Mouse (Mus musculus) lung, postnatal 0 days (tissue): Measurements from ENCODE around the gene Hnrnpa3. TPM values are rescaled to one million over a fixed set of nuclear protein-coding genes. Genes with fewer than 3 reads are reported as not detected.

Experiments
- ATAC-seq: fragments of 200-750 bp; cut with Nextera tagmentation; 2 replicates; pipeline ENCODE4 v1.8.0; 2017; ENCODE audit warnings: moderate library complexity
- DNase-seq: peaks from one replicate; pipeline ENCODE4 v3.0.0-alpha.2; 2016; ENCODE audit warnings: low spot score
- H3K27ac ChIP-seq: fragments of 300-500 bp; sonication (generic); 2 replicates; pipeline ENCODE4 v1.5.1; 2014; ENCODE audit warnings: antibody characterized with exemption, mild to moderate bottlenecking, low read length, mixed read lengths
- H3K27me3 ChIP-seq: fragments of 300-500 bp; sonication (generic); replicated peaks from 2 replicates; pipeline ENCODE4 v1.6.1; 2014; ENCODE audit warnings: low read length, mixed read lengths; ENCODE audit not compliant: insufficient read depth
- H3K36me3 ChIP-seq: fragments of 300-500 bp; sonication (generic); 2 replicates; pipeline ENCODE4 v1.6.1; 2014; ENCODE audit warnings: low read length, mixed read lengths; ENCODE audit not compliant: insufficient read depth
- H3K4me1 ChIP-seq: fragments of 300-500 bp; sonication (generic); 2 replicates; pipeline ENCODE4 v1.6.1; 2014; ENCODE audit warnings: antibody characterized with exemption, low read depth, low read length, mixed read lengths; ENCODE audit not compliant: insufficient read depth
- H3K4me2 ChIP-seq: fragments of 300-500 bp; sonication (generic); replicated peaks from 2 replicates; pipeline ENCODE4 v1.6.1; 2014; ENCODE audit warnings: low read depth, mild to moderate bottlenecking, low read length, moderate library complexity, mixed read lengths
- H3K4me3 ChIP-seq: fragments of 300-500 bp; sonication (generic); 2 replicates; pipeline ENCODE4 v1.5.1; 2014; ENCODE audit warnings: low read depth, low read length
- H3K9ac ChIP-seq: fragments of 300-500 bp; sonication (generic); replicated peaks from 2 replicates; pipeline ENCODE4 v1.6.1; 2014; ENCODE audit warnings: low read depth, mild to moderate bottlenecking
- H3K9me3 ChIP-seq: fragments of 300-500 bp; sonication (generic); 2 replicates; pipeline ENCODE4 v1.6.1; 2016; ENCODE audit warnings: low read length, mixed read lengths
- CTCF ChIP-seq: IDR thresholded peaks from 2 replicates; pipeline ENCODE4 v1.5.1; 2016; ENCODE audit warnings: antibody characterized with exemption, mild to moderate bottlenecking
- EP300 ChIP-seq: IDR thresholded peaks from 2 replicates; pipeline ENCODE4 v1.6.1; 2016; ENCODE audit warnings: antibody characterized with exemption, mild to moderate bottlenecking, control low read depth
- whole genome bisulfite sequencing: fragments of 180-500 bp; shearing (Covaris S2); extraction: QIAGEN DNeasy Blood & Tissue Kit; methylation state at CpG from one replicate; pipeline ENCODE4 v1.1.7; 2014; 5-methylcytosine and 5-hydroxymethylcytosine counted together
- microRNA-seq: library from miRNA; unstranded; fragments of <30 nt; microRNA quantifications from one replicate; pipeline ENCODE4, GENCODE M21; 2016
- polyA plus RNA-seq: library from polyadenylated mRNA; unstranded; fragments of >200 nt; fragmentation: Nextera tagmentation; extraction: Ambion mirVana; gene quantifications from 2 replicates; pipeline ENCODE4 v1.2.1, GENCODE M21; 2015

Hnrnpa3 gene
- polyA plus RNA-seq, 1 experiment from 2014 or later, result 114 TPM

- 0 out of 2 replicates have a peak, but pooled peaks cover 4% of the 10 kb centered on the region for H3K9me3 ChIP-seq
- no peak overlapping the region for H3K4me2 ChIP-seq
- WGBS, result 31% methylated on average over 5 of the region's 5 CpGs
- no peaks in the 10 kb centered on the region for H3K36me3 ChIP-seq
- H3K9ac ChIP-seq, result no peak overlapping the region
- no peaks in the 10 kb centered on the region for H3K27me3 ChIP-seq
- no peak for ATAC-seq
- peak overlapping the region; percentile 33; the same call in 1 of the 2 replicates for H3K27ac ChIP-seq
- DNase-seq, result no peak
- TF ChIP-seq EP300 (no peak), CTCF (no peak)
- no peak overlapping the region for H3K4me3 ChIP-seq
- peaks cover under 1% of the 10 kb centered on the region; the same call in 1 of the 2 replicates for H3K4me1 ChIP-seq
These were observed 47.4 kb downstream of the Hnrnpa3 start for GRCm38 (mm10) chr2:75706435-75706834.

GRCm38 (mm10) chr2:75707420-75707819 lies 48.4 kb downstream of the Hnrnpa3 start:
- ATAC-seq (no peak), DNase-seq (no peak)
- no peak overlapping the region for H3K4me2 ChIP-seq
- H3K4me3 ChIP-seq, result no peak overlapping the region
- no peaks in the 10 kb centered on the region for H3K36me3 ChIP-seq
- TF ChIP-seq EP300, result no peak
- no peak for TF ChIP-seq CTCF
- H3K27ac ChIP-seq, result no peak overlapping the region
- no peaks in the 10 kb centered on the region for H3K27me3 ChIP-seq
- H3K9ac ChIP-seq, result no peak overlapping the region
- no peaks in the 10 kb centered on the region for H3K4me1 ChIP-seq
- WGBS, result 18% methylated on average over 1 of the region's 1 CpGs
- H3K9me3 ChIP-seq, result 0 out of 2 replicates have a peak, but pooled peaks cover 4% of the 10 kb centered on the region

GRCm38 (mm10) chr2:75713083-75713482 lies 54.0 kb downstream of the Hnrnpa3 start:
- Histone ChIP-seq H3K4me2 (no peak overlapping the region), H3K9me3 (0 out of 2 replicates have a peak, but pooled peaks cover 4% of the 10 kb centered on the region), H3K27ac (no peak overlapping the region), H3K36me3 (no peaks in the 10 kb centered on the region), H3K4me1 (peaks cover 2% of the 10 kb centered on the region; the same call in 1 of the 2 replicates), H3K27me3 (no peaks in the 10 kb centered on the region), H3K9ac (no peak overlapping the region), H3K4me3 (no peak overlapping the region)
- WGBS, result 88% methylated on average over 3 of the region's 3 CpGs
- no peak for TF ChIP-seq EP300
- TF ChIP-seq CTCF, result no peak
- no peak for ATAC-seq
- DNase-seq, result no peak

- Histone ChIP-seq H3K27ac (no peak overlapping the region; the same call in 1 of the 2 replicates), H3K27me3 (no peaks in the 10 kb centered on the region), H3K36me3 (no peaks in the 10 kb centered on the region), H3K4me3 (no peak overlapping the region), H3K9ac (no peak overlapping the region), H3K4me1 (peaks cover 2% of the 10 kb centered on the region; the same call in 1 of the 2 replicates), H3K9me3 (no peaks in the 10 kb centered on the region), H3K4me2 (no peak overlapping the region)
- DNase-seq (no peak), ATAC-seq (no peak)
- 46% methylated on average over 4 of the region's 4 CpGs for WGBS
- TF ChIP-seq CTCF, result no peak
- TF ChIP-seq EP300, result no peak
These were observed 55.7 kb downstream of the Hnrnpa3 start for GRCm38 (mm10) chr2:75714766-75715165.

- no peak for TF ChIP-seq EP300
- no peak for TF ChIP-seq CTCF
- no peaks in the 10 kb centered on the region for H3K27me3 ChIP-seq
- H3K36me3 ChIP-seq, result no peaks in the 10 kb centered on the region
- H3K27ac ChIP-seq, result no peak overlapping the region
- no peak overlapping the region for H3K9ac ChIP-seq
- DNase-seq (peak; percentile 60), ATAC-seq (peak; percentile 67)
- peaks cover 2% of the 10 kb centered on the region; the same call in 1 of the 2 replicates for H3K4me1 ChIP-seq
- WGBS, result 38% methylated on average over 12 of the region's 12 CpGs
- no peak overlapping the region for H3K4me3 ChIP-seq
- no peaks in the 10 kb centered on the region for H3K9me3 ChIP-seq
- H3K4me2 ChIP-seq, result no peak overlapping the region
These were observed 57.3 kb downstream of the Hnrnpa3 start for GRCm38 (mm10) chr2:75716046-75717016.

Small RNAs within 50 kb of the gene (microRNA-seq; reads per million reads assigned to microRNA genes)
- not detected for gene Gm24574

Other genes starting within 250 kb of the Hnrnpa3 start
- 116 and 151 TPM in 2 replicates for gene Nfe2l2, start 45.4 kb downstream of the Hnrnpa3 start, polyA plus RNA-seq
- 14.2 and 16.4 TPM in 2 replicates for gene Agps, start 172.9 kb downstream of the Hnrnpa3 start, polyA plus RNA-seq